Mouse (Mus musculus): ENCODE measurements around the gene Phactr3.

DNA sequence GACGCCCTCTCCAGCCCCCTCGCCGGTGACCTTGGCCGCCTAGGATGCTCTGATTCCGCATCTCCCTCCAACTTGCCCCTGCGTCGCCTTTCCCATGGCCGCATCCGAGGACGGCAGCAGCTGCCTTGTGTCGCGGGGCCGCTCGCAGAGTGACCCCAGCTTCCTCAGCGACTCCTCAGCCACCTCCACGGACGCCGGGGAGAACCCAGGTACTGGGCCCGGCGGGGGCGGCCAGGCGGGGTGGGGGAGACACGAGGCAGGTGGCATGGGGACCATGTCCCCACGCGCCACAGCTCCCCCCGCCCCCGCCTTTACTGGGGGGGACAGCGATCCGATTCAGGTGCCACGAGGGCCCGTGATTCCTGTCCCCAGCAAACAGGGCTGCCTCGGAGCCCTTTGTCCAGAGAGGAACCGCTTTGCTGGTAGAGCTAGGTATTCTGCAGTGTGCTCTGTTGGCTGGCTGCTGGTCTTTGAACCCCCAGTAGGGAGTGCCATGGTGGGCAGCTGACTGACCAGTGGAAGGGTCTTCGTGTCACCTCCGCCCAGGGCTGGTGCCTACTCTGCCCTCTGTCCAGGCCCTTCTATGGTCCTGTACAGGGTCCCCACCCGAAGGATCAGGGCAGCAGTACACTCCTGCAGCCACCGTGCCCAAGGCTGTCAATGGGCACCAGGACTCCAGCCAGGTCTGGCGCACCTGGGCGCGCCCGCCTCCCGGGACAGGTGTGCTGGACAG is 23.7 kb downstream of the Phactr3 start:
- no peak for TF ChIP-seq JUND (IDR thresholded peaks at IDR 0.05; ENCODE audit: low read depth, low read length)
- TF ChIP-seq POLR2A (IDR thresholded peaks at IDR 0.05; ENCODE audit: control insufficient read depth in 1 of 2, insufficient read depth in 1 of 2, low read depth in 1 of 2, low read length in 2 of 2, poor library complexity in 1 of 2) = no peak
- TF ChIP-seq MAX (IDR thresholded peaks at IDR 0.05; ENCODE audit: low read length) = no peak
- no peak for TF ChIP-seq USF2 (IDR thresholded peaks at IDR 0.05; ENCODE audit: borderline replicate concordance in 1 of 2, insufficient read depth in 1 of 2, low read depth in 1 of 2, low read length in 2 of 2)
- TF ChIP-seq CTCF (IDR thresholded peaks at IDR 0.05 in 2 of 3, conservative IDR thresholded peaks at IDR 0.05 in 1 of 3; ENCODE audit: control insufficient read depth in 1 of 3, insufficient read depth in 1 of 3, low read depth in 2 of 3, low read length in 3 of 3, poor library complexity in 1 of 3, severe bottlenecking in 1 of 3) = no peak
- no peak for TF ChIP-seq TBP (IDR thresholded peaks at IDR 0.05; ENCODE audit: low read depth, low read length)
- no peak for TF ChIP-seq SMC3 (IDR thresholded peaks at IDR 0.05; ENCODE audit: low read depth, low read length)

Data from MEL (cell line).